Mouse (Mus musculus): ENCODE data around the gene Tram2. TPM values are rescaled to one million over a fixed set of nuclear protein-coding genes. Genes with fewer than 3 reads are reported as not detected.

Gene Tram2
- polyA plus RNA-seq, 1 experiment = 6.7 TPM

DNA sequence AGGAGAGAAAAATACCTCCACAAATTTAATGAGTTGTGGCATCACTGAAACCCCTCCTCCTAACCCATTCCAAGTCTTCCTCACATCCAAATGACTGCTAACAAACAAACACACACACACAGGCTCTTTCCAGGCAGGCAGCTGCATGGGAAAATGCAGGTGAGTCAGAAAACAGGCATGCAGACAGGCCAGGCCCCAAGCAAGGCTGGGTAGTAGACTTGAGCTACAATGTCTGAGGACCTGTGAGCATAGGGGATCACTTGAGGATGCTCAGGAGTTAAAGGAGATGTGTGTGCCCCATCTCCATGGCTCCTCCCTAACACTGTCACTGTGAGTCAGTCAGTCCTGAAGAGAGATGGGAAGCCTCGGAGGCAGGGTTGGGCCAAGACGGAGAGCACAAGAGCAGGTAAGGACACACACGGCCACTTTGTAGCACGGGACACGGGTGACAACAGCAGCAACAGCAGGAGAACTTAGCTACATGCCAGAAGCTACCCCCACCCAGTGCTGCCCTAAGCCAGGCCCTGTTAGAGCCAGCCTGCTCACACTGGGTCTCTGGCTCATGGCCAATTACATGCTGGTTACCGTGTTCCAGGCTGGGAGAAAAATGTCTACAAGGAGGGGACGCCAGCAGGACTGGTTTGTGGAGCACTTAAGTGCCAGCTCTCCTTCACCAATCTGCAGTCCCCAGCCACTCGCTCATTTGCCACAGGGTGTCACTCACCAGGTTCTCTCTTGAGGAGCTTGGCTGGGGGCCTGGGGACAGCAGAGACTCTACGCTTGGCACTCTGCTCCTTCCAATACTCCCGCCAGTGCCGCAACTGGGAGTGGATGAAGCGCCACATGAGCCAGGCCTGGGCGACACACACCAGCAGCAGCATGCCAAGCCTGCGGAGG, 76.5 kb downstream of the Tram2 start:
- Histone ChIP-seq H3K4me3 (replicated peaks; ENCODE audit: control insufficient read depth, low read depth, low read length) (no peak overlapping the region), H3K27ac (ENCODE audit: control insufficient read depth, insufficient read depth, low read depth, low read length, poor library complexity) (no peak overlapping the region), H3K4me1 (ENCODE audit: control insufficient read depth, insufficient read depth, low read length) (no peaks in the 10 kb centered on the region)
- WGBS = 89% methylated on average over 14 of the region's 14 CpGs
- TF ChIP-seq POLR2A (IDR thresholded peaks at IDR 0.05; ENCODE audit: borderline replicate concordance, control insufficient read depth, low read depth, low read length) (no peak), CTCF (IDR thresholded peaks at IDR 0.05; ENCODE audit: control insufficient read depth, insufficient read depth, low read length) (no peak)

GRCm38 (mm10) chr1:20997881-20998389, 81.1 kb downstream of the Tram2 start:
- 77% methylated on average over 13 of the region's 13 CpGs for WGBS
- Histone ChIP-seq H3K4me3 (replicated peaks; ENCODE audit: control insufficient read depth, low read depth, low read length) (no peak overlapping the region), H3K27ac (ENCODE audit: control insufficient read depth, insufficient read depth, low read depth, low read length, poor library complexity) (no peak overlapping the region), H3K4me1 (ENCODE audit: control insufficient read depth, insufficient read depth, low read length) (peaks cover 1% of the 10 kb centered on the region; the same call in 1 of the 2 replicates)
- TF ChIP-seq CTCF (IDR thresholded peaks at IDR 0.05; ENCODE audit: control insufficient read depth, insufficient read depth, low read length) (no peak), POLR2A (IDR thresholded peaks at IDR 0.05; ENCODE audit: borderline replicate concordance, control insufficient read depth, low read depth, low read length) (no peak)

GRCm38 (mm10) chr1:20997328-20997689, 81.7 kb downstream of the Tram2 start:
- H3K4me1 ChIP-seq (ENCODE audit: control insufficient read depth, insufficient read depth, low read length) = peaks cover 1% of the 10 kb centered on the region; the same call in 1 of the 2 replicates
- WGBS = 42% methylated on average over 2 of the region's 2 CpGs
- no peak overlapping the region for H3K27ac ChIP-seq (ENCODE audit: control insufficient read depth, insufficient read depth, low read depth, low read length, poor library complexity)
- TF ChIP-seq CTCF (IDR thresholded peaks at IDR 0.05; ENCODE audit: control insufficient read depth, insufficient read depth, low read length) (no peak), POLR2A (IDR thresholded peaks at IDR 0.05; ENCODE audit: borderline replicate concordance, control insufficient read depth, low read depth, low read length) (no peak)
- H3K4me3 ChIP-seq (replicated peaks; ENCODE audit: control insufficient read depth, low read depth, low read length) = no peak overlapping the region

DNA sequence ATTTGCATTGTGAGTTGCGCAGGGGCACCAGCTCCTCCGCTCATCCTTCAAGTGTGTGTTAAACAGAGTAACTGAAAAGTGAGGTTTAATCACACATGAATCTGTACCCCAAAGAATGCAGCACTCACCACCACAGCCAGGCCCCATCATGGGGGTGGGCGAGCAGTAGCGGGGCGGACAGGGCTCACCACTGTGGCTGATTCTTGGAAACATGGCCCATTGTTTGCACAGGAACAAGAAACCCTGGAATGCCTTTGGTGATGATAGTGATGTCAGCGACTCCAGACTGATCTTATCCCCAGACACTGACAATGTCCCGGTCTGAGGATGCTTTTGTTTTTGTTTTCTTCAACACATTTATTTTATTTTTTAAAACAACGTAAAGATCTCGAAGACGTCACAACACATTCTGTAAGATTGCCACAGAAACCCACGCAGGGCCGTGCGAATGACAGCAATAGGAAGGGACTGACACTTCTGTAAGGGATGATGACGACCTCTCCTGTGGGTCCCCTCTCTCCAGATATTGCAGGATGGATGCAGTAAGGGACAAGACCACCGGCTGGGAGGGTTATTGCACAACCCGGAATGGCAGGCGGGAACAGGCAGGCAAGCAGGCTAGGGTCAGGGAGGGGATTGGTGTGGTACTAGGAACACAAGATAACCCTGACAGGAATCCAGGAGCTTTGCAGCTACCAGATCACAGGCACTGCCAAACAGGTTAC, 82.3 kb downstream of the Tram2 start:
- peaks cover 1% of the 10 kb centered on the region; the same call in 1 of the 2 replicates for H3K4me1 ChIP-seq (ENCODE audit: control insufficient read depth, insufficient read depth, low read length)
- TF ChIP-seq POLR2A (IDR thresholded peaks at IDR 0.05; ENCODE audit: borderline replicate concordance, control insufficient read depth, low read depth, low read length) (no peak), CTCF (IDR thresholded peaks at IDR 0.05; ENCODE audit: control insufficient read depth, insufficient read depth, low read length) (no peak)
- H3K27ac ChIP-seq (ENCODE audit: control insufficient read depth, insufficient read depth, low read depth, low read length, poor library complexity) = no peak overlapping the region; the same call in 1 of the 2 replicates
- 70% methylated on average over 17 of the region's 17 CpGs for WGBS
- no peak overlapping the region for H3K4me3 ChIP-seq (replicated peaks; ENCODE audit: control insufficient read depth, low read depth, low read length)

GRCm38 (mm10) chr1:20995331-20995986, 83.6 kb downstream of the Tram2 start:
- H3K27ac ChIP-seq (ENCODE audit: control insufficient read depth, insufficient read depth, low read depth, low read length, poor library complexity) = no peak overlapping the region
- no peak overlapping the region for H3K4me3 ChIP-seq (replicated peaks; ENCODE audit: control insufficient read depth, low read depth, low read length)
- 8% methylated on average over 7 of the region's 7 CpGs for WGBS
- no peak for TF ChIP-seq CTCF (IDR thresholded peaks at IDR 0.05; ENCODE audit: control insufficient read depth, insufficient read depth, low read length)
- peaks cover 1% of the 10 kb centered on the region; the same call in 1 of the 2 replicates for H3K4me1 ChIP-seq (ENCODE audit: control insufficient read depth, insufficient read depth, low read length)

GRCm38 (mm10) chr1:20994338-20994737, 84.7 kb downstream of the Tram2 start:
- H3K27ac ChIP-seq (ENCODE audit: control insufficient read depth, insufficient read depth, low read depth, low read length, poor library complexity) = no peak overlapping the region
- WGBS = 58% methylated on average over 5 of the region's 5 CpGs
- no peak for TF ChIP-seq CTCF (IDR thresholded peaks at IDR 0.05; ENCODE audit: control insufficient read depth, insufficient read depth, low read length)
- no peak for TF ChIP-seq POLR2A (IDR thresholded peaks at IDR 0.05; ENCODE audit: borderline replicate concordance, control insufficient read depth, low read depth, low read length)

DNA sequence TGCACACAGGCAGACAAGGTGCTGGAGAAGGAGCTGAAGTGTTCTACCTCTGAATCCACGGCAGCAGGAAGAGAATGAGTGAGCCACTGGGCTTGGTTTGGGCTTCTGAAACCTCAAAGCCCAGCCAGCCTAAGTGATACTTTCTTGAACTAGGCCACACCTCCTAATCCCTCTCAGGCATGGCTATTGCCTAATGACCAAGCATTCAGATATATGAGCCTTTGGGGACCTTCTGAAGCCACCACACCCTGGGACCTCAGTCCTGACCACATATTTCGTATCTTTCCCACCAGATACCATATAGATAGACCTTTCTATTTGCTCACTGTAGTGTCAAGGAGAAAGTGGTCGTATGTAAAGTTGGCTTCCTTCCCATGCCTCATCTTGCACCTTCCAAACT, 85.3 kb downstream of the Tram2 start:
- Histone ChIP-seq H3K27ac (ENCODE audit: control insufficient read depth, insufficient read depth, low read depth, low read length, poor library complexity) (no peak overlapping the region), H3K4me3 (replicated peaks; ENCODE audit: control insufficient read depth, low read depth, low read length) (no peak overlapping the region), H3K4me1 (ENCODE audit: control insufficient read depth, insufficient read depth, low read length) (peaks cover 1% of the 10 kb centered on the region; the same call in 1 of the 2 replicates)
- 30% methylated on average over 3 of the region's 3 CpGs for WGBS
- no peak for TF ChIP-seq POLR2A (IDR thresholded peaks at IDR 0.05; ENCODE audit: borderline replicate concordance, control insufficient read depth, low read depth, low read length)
- TF ChIP-seq CTCF (IDR thresholded peaks at IDR 0.05; ENCODE audit: control insufficient read depth, insufficient read depth, low read length) = no peak

More at GRCm38 (mm10) chr1:20994338-20994737, 84.7 kb downstream of the Tram2 start:
- Histone ChIP-seq H3K4me1 (ENCODE audit: control insufficient read depth, insufficient read depth, low read length) (peaks cover 1% of the 10 kb centered on the region; the same call in 1 of the 2 replicates), H3K4me3 (replicated peaks; ENCODE audit: control insufficient read depth, low read depth, low read length) (no peak overlapping the region)

All from bone marrow, adult 2 months (tissue).